Mouse (Mus musculus): ENCODE measurements at regions not wholly inside any gene's neighbourhood (a gene's known extent, or its start where the extent isn't known, plus 50 kb on each side); places are given as distances from the start of the nearest gene placed in this dataset.
"Not testable (repeated sequence)": the region's sequence is repeated elsewhere in the genome, so short reads cannot be mapped to it uniquely, and the experiment has no call there.

DNA sequence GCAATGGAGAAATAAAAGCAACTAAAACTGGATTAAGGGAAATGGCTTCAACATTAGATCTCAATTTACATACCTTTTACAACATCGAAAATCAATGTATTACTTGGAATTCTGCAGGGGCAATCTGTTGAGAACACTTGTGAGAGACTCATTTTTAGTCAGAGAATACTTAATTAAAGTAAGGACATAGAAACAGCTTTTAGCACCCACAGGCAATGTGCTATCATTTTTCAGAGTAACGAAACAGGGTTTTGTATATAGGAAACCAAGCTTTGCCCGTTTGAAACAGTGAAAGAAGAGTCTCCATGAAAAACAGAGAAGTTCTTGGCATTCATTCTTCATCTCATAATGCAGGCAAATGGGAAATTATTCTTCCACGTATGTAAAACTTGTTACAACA is 196.4 kb downstream of the Tdrd3 start:
- no peak overlapping the region for H3K4me3 ChIP-seq (ENCODE audit: low read length)
- H3K9me3 ChIP-seq (ENCODE audit: control insufficient read depth, low read length): peaks cover 4% of the 10 kb centered on the region; the same call in 1 of the 2 replicates
- H3K4me1 ChIP-seq (ENCODE audit: control insufficient read depth, insufficient read depth, low read length): no peaks in the 10 kb centered on the region
- no peak overlapping the region for H3K27ac ChIP-seq (ENCODE audit: low read depth, low read length)
- no peaks in the 10 kb centered on the region for H3K27me3 ChIP-seq (ENCODE audit: control insufficient read depth, insufficient read depth, low read length)
- no peaks in the 10 kb centered on the region for H3K36me3 ChIP-seq (ENCODE audit: control insufficient read depth, insufficient read depth, low read length)
- 94% methylated on average over 4 of the region's 4 CpGs for WGBS
- H3K4me2 ChIP-seq (replicated peaks; ENCODE audit: low read depth, low read length): no peak overlapping the region
- H3K9ac ChIP-seq (ENCODE audit: low read depth, low read length): no peak overlapping the region
- ATAC-seq (ENCODE audit: low FRiP score, low TSS enrichment): no peak

DNA sequence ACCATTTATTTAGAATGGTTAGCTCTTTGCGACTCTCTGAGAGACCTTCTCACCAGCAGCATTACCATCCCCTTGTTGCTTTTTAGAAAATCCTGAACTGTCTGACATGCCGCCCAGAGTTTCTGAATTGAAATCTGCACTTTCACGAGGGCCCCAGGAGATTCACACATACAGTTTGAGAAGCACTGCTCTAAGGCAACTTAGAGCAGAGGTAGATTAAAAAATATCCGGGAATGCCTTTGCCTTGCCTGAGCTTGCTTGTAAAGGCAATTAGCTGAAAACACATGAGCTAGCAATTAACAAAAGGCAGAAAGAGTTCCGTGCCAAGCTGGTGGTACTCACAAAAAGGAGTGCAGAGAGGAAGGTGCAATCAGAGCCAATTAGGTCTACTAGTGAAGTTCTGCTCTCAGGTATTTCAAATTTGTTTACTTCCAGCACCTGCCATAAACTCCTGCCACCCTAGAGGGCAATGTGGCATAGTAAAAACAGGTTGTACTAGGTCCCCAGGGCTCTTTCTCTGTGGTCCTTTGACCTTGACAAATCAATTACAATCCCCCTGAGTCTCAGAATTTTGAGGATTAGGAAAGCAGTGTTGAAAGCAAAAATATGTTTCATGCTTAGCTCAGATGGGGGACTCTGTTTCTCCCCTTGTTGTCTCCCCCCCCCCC is 203.1 kb downstream of the Tdrd3 start:
- H3K36me3 ChIP-seq (ENCODE audit: control insufficient read depth, insufficient read depth, low read length): no peaks in the 10 kb centered on the region
- H3K4me2 ChIP-seq (replicated peaks; ENCODE audit: low read depth, low read length): no peak overlapping the region
- WGBS: 48% methylated on average over 5 of the region's 5 CpGs
- H3K9ac ChIP-seq (ENCODE audit: low read depth, low read length): no peak overlapping the region
- H3K4me1 ChIP-seq (ENCODE audit: control insufficient read depth, insufficient read depth, low read length): no peaks in the 10 kb centered on the region
- no peaks in the 10 kb centered on the region for H3K27me3 ChIP-seq (ENCODE audit: control insufficient read depth, insufficient read depth, low read length)
- no peaks in the 10 kb centered on the region for H3K9me3 ChIP-seq (ENCODE audit: control insufficient read depth, low read length)
- no peak for ATAC-seq (ENCODE audit: low FRiP score, low TSS enrichment)
- H3K27ac ChIP-seq (ENCODE audit: low read depth, low read length): no peak overlapping the region
- no peak overlapping the region for H3K4me3 ChIP-seq (ENCODE audit: low read length)

DNA sequence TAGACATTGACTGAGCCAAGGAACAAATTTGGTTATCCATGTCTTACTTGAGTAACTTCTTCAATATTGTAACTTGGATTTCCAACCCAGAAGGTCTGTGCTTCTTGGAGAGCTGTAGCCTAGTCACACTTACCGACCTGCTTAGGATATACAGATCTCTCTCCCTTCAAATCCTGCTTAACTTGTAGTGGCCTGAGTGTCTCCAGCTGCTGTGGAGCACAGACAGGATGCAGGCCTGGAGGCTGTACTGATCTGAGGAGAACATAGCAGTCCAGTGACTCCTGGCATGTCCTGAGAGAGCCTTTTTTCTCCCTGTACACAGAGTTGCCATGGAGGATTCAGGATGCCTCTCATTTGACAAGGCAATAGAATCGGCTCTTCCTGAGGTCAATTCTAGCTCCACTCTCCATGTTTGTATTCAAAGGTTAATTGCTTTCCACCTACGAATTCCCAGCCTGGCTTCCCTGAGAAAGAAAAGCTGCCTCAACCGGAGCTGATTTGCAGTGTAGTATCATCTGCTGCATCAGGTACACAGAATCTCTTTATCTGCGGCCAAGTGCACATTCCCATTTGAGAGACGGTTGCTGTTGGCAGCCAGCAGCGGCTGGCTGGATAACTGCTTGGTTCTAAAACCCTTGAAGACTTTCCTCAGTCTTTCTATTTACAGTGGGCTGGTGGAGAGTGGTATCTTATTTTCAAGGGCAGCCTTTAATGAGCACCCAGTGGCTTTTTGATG is 214.8 kb downstream of the Tdrd3 start:
- Histone ChIP-seq H3K4me1 (ENCODE audit: control insufficient read depth, insufficient read depth, low read length) (no peaks in the 10 kb centered on the region), H3K27me3 (ENCODE audit: control insufficient read depth, insufficient read depth, low read length) (no peaks in the 10 kb centered on the region), H3K27ac (ENCODE audit: low read depth, low read length) (no peak overlapping the region), H3K36me3 (ENCODE audit: control insufficient read depth, insufficient read depth, low read length) (no peaks in the 10 kb centered on the region), H3K9ac (ENCODE audit: low read depth, low read length) (no peak overlapping the region), H3K4me3 (ENCODE audit: low read length) (no peak overlapping the region), H3K4me2 (replicated peaks; ENCODE audit: low read depth, low read length) (no peak overlapping the region), H3K9me3 (ENCODE audit: control insufficient read depth, low read length) (no peaks in the 10 kb centered on the region)
- ATAC-seq (ENCODE audit: low FRiP score, low TSS enrichment): no peak
- WGBS: 68% methylated on average over 7 of the region's 7 CpGs

DNA sequence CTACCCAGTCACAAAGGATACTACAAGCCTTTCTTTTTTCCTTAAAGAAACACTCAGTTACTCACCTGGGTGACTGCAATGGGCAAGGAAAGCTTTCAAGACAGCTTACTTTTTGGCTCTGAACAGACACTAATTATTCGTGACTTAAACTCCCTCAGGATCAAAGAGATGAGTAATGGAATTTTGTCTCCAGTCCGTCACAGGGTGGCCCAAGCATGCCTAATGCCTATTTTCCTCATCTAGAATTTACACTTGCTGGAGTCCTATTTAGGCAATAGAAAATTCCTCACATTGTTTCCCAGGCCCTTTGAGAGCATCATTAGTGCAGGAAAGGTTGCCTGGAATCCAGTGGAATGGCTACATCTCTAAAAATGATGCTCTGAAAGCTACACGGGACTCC is 218.2 kb downstream of the Tdrd3 start:
- H3K4me1 ChIP-seq (ENCODE audit: control insufficient read depth, insufficient read depth, low read length): no peaks in the 10 kb centered on the region
- H3K9ac ChIP-seq (ENCODE audit: low read depth, low read length): no peak overlapping the region
- no peak for ATAC-seq (ENCODE audit: low FRiP score, low TSS enrichment)
- H3K4me2 ChIP-seq (replicated peaks; ENCODE audit: low read depth, low read length): no peak overlapping the region
- no peak overlapping the region for H3K27ac ChIP-seq (ENCODE audit: low read depth, low read length)
- no peaks in the 10 kb centered on the region for H3K27me3 ChIP-seq (ENCODE audit: control insufficient read depth, insufficient read depth, low read length)
- no peak overlapping the region for H3K4me3 ChIP-seq (ENCODE audit: low read length)
- no peaks in the 10 kb centered on the region for H3K36me3 ChIP-seq (ENCODE audit: control insufficient read depth, insufficient read depth, low read length)
- no peaks in the 10 kb centered on the region for H3K9me3 ChIP-seq (ENCODE audit: control insufficient read depth, low read length)
- 55% methylated on average over 3 of the region's 3 CpGs for WGBS

DNA sequence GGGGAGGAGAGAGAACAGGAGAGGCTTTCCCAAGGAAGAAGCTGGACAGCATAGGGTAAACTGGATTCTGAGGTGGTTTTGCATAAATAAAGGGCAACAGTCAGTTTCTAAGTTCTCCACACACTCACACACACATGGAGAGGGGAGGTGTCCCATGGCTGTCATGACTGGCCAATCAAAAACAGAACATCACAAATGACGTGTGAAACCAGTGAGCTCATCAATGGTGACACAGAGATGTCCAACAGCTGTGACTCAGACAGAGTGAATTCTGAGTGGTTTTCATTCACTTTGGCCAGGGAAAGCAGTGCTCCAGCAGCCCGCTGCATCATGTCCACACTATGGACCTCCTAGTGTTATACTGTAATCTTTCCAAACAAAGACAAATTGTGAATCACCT is 220.7 kb downstream of the Tdrd3 start:
- Histone ChIP-seq H3K27ac (ENCODE audit: low read depth, low read length) (no peak overlapping the region), H3K9ac (ENCODE audit: low read depth, low read length) (no peak overlapping the region), H3K36me3 (ENCODE audit: control insufficient read depth, insufficient read depth, low read length) (no peaks in the 10 kb centered on the region), H3K4me3 (ENCODE audit: low read length) (no peak overlapping the region), H3K27me3 (ENCODE audit: control insufficient read depth, insufficient read depth, low read length) (no peaks in the 10 kb centered on the region), H3K9me3 (ENCODE audit: control insufficient read depth, low read length) (no peaks in the 10 kb centered on the region), H3K4me2 (replicated peaks; ENCODE audit: low read depth, low read length) (no peak overlapping the region), H3K4me1 (ENCODE audit: control insufficient read depth, insufficient read depth, low read length) (no peaks in the 10 kb centered on the region)
- no peak for ATAC-seq (ENCODE audit: low FRiP score, low TSS enrichment)
- 81% methylated on average over 2 of the region's 2 CpGs for WGBS

DNA sequence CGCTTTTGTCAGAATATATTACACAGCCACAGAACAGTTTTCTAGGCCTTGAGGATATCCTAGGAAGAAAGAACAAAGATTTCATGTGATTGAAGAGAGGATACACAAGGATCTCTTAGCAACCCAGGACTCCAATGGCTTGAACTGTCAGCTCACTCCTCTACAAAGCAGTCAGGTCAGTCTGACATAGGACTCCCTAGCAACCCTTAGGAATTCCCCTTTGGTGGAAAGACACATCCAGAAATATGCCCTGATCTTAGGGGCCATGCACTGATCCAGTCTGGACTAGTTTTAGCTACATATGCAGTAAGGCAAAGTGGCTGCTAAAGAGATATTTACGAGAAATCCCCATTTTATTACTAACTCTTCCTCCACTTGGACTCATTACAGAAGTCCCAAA is 251.5 kb downstream of the Tdrd3 start:
- WGBS: 91% methylated on average over 2 of the region's 2 CpGs
- H3K4me2 ChIP-seq (replicated peaks; ENCODE audit: low read depth, low read length): no peak overlapping the region

DNA sequence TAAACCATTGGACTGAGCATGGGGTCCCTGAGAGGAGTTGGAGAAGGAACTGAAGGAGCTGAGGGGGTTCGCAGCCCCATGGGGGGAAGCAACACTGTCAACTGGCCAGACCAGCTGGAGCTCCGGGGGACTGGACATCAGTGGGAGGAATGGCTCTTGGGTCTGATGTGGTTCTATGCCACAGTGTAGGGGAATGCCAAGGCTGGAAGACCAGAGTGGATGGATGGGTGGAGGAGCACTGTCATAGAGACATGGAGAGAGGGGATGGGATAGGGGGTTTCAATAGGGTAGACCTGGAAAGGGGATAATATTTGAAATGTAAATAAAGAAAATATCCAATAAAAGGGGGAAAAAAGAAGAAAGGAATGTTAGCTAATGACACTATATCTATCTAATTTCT is 253.1 kb downstream of the Tdrd3 start:
- no peak for ATAC-seq (ENCODE audit: low FRiP score, low TSS enrichment)
- H3K9me3 ChIP-seq (ENCODE audit: control insufficient read depth, low read length): no peaks in the 10 kb centered on the region
- no peaks in the 10 kb centered on the region for H3K4me1 ChIP-seq (ENCODE audit: control insufficient read depth, insufficient read depth, low read length)
- H3K27me3 ChIP-seq (ENCODE audit: control insufficient read depth, insufficient read depth, low read length): no peaks in the 10 kb centered on the region
- no peak overlapping the region for H3K27ac ChIP-seq (ENCODE audit: low read depth, low read length)
- H3K36me3 ChIP-seq (ENCODE audit: control insufficient read depth, insufficient read depth, low read length): no peaks in the 10 kb centered on the region
- WGBS: 98% methylated on average over 2 of the region's 2 CpGs
- H3K9ac ChIP-seq (ENCODE audit: low read depth, low read length): no peak overlapping the region
- H3K4me3 ChIP-seq (ENCODE audit: low read length): no peak overlapping the region
- H3K4me2 ChIP-seq (replicated peaks; ENCODE audit: low read depth, low read length): no peak overlapping the region

More for the DNA sequence above, 251.5 kb downstream of the Tdrd3 start:
- H3K4me3 ChIP-seq (ENCODE audit: low read length): no peak overlapping the region
- H3K9ac ChIP-seq (ENCODE audit: low read depth, low read length): no peak overlapping the region
- no peaks in the 10 kb centered on the region for H3K36me3 ChIP-seq (ENCODE audit: control insufficient read depth, insufficient read depth, low read length)
- H3K27me3 ChIP-seq (ENCODE audit: control insufficient read depth, insufficient read depth, low read length): no peaks in the 10 kb centered on the region
- H3K9me3 ChIP-seq (ENCODE audit: control insufficient read depth, low read length): no peaks in the 10 kb centered on the region
- no peak for ATAC-seq (ENCODE audit: low FRiP score, low TSS enrichment)
- no peaks in the 10 kb centered on the region for H3K4me1 ChIP-seq (ENCODE audit: control insufficient read depth, insufficient read depth, low read length)
- no peak overlapping the region for H3K27ac ChIP-seq (ENCODE audit: low read depth, low read length)

DNA sequence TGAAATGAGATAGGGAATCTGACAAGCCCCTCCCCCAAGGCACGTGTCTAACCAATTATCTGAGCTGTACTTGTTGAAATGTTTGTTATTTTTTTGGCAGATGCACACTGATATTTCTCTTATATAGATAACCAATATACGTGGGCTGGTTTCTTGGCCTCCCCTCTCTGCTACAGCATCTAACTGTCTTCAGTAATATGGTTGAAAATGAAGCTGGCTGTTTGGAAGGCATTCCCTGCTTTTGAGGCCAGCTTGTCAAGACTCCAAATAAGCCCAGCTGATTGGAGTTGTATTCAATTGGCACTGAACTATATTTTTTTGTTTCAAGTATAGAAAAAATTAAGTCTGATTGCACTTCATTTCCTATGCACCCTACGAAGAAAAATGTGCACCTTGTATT is 264.3 kb downstream of the Tdrd3 start:
- Histone ChIP-seq H3K27ac (ENCODE audit: low read depth, low read length) (no peak overlapping the region), H3K4me2 (replicated peaks; ENCODE audit: low read depth, low read length) (no peak overlapping the region), H3K4me3 (ENCODE audit: low read length) (no peak overlapping the region), H3K4me1 (ENCODE audit: control insufficient read depth, insufficient read depth, low read length) (no peaks in the 10 kb centered on the region), H3K9me3 (ENCODE audit: control insufficient read depth, low read length) (no peaks in the 10 kb centered on the region), H3K36me3 (ENCODE audit: control insufficient read depth, insufficient read depth, low read length) (no peaks in the 10 kb centered on the region), H3K9ac (ENCODE audit: low read depth, low read length) (no peak overlapping the region), H3K27me3 (ENCODE audit: control insufficient read depth, insufficient read depth, low read length) (no peaks in the 10 kb centered on the region)
- no peak for ATAC-seq (ENCODE audit: low FRiP score, low TSS enrichment)
- WGBS: 85% methylated on average over 3 of the region's 3 CpGs

DNA sequence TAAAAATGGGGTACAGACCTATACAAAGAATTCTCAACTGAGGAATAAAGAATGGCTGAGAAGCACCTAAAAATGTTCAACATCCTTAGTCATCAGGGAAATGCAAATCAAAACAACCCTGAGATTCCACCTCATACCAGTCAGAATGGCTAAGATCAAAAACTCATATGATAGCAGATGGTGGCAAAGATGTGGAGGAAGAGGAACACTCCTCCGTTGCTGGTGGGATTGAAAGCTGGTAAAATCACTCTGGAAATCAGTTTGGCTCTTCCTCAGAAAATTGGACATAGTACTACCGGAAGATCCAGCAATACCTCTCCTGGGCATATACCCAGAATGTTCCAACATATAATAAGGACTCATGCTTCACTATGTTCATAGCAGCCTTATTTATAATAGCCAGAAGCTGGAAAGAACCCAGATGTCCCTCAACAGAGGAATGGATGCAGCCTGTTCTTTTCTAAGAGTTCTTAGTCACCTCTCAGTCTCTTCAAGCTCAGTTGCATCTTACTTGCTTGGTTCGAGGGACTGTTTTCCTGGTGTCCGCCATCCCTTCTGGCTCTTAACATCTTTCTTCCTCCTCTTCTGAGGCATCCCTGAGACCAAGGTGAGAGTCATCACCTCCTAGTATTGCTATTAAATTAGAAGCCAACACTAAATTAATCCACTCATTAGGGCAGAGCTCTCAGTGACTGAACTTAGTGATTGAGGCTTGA is 266.8 kb downstream of the Tdrd3 start:
- H3K9me3 ChIP-seq (ENCODE audit: control insufficient read depth, low read length); H3K9ac ChIP-seq (ENCODE audit: low read depth, low read length); H3K4me1 ChIP-seq (ENCODE audit: control insufficient read depth, insufficient read depth, low read length); H3K27ac ChIP-seq (ENCODE audit: low read depth, low read length); H3K36me3 ChIP-seq (ENCODE audit: control insufficient read depth, insufficient read depth, low read length); H3K4me3 ChIP-seq (ENCODE audit: low read length); H3K4me2 ChIP-seq (replicated peaks; ENCODE audit: low read depth, low read length); H3K27me3 ChIP-seq (ENCODE audit: control insufficient read depth, insufficient read depth, low read length); ATAC-seq (ENCODE audit: low FRiP score, low TSS enrichment): not testable (repeated sequence)
- 89% methylated on average over 4 of the region's 4 CpGs for WGBS

Measured in kidney, embryonic 14.5 days (tissue).